Mouse (Mus musculus) kidney, adult 2 months (tissue): ENCODE measurements around the gene Arl6ip6.

Source experiments
- CTCF ChIP-seq: fragments of 200-500 bp; conservative IDR thresholded peaks from 2 replicates; pipeline ENCODE4 v1.5.1; 2011; ENCODE audit warnings: low read depth, mild to moderate bottlenecking, control low read depth, low read length, moderate library complexity, mixed read lengths; ENCODE audit not compliant: insufficient read depth, insufficient read length
- POLR2A ChIP-seq: fragments of 200-500 bp; IDR thresholded peaks from one replicate; pipeline ENCODE4 v1.6.1; 2011; ENCODE audit warnings: low read depth, low read length, control low read depth

DNA sequence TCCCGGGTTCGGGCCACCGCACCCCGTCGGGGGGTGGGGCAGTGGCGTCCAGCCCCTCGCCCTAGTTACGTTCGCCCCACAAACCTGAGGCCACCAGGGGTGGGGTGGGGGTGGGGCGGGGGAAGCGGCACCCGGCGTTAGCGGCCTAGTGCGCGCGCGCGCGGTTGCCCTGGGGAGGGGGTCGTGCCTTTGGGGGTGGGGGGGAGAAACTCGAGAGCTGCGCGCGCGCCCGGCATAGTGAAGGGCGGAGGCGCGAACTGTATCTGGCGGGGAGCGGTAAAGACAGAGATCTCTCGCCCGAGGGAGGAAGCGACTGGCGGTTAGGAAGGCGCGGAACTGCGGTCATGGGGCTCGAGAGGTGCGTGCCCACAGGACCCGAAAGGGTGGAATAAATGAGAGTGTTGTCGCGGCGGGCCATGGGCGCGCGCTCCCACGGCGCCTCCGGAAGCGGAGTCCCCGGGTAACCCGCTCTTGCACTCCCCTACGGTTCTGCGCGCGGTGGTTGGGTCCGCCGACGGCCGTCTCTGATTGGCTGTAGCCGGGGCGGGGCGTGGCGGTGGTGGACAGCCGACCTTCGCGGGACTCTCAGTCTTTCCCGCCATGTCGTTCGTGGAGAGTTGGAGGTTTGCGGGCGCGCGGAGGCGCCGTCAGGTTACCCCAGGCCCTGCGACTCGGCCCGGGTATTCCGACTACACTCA lies at the start of gene Arl6ip6:
- TF ChIP-seq CTCF: no peak
- no peak for TF ChIP-seq POLR2A
